Mouse (Mus musculus): ENCODE data around the gene Pcyt2.

DNA sequence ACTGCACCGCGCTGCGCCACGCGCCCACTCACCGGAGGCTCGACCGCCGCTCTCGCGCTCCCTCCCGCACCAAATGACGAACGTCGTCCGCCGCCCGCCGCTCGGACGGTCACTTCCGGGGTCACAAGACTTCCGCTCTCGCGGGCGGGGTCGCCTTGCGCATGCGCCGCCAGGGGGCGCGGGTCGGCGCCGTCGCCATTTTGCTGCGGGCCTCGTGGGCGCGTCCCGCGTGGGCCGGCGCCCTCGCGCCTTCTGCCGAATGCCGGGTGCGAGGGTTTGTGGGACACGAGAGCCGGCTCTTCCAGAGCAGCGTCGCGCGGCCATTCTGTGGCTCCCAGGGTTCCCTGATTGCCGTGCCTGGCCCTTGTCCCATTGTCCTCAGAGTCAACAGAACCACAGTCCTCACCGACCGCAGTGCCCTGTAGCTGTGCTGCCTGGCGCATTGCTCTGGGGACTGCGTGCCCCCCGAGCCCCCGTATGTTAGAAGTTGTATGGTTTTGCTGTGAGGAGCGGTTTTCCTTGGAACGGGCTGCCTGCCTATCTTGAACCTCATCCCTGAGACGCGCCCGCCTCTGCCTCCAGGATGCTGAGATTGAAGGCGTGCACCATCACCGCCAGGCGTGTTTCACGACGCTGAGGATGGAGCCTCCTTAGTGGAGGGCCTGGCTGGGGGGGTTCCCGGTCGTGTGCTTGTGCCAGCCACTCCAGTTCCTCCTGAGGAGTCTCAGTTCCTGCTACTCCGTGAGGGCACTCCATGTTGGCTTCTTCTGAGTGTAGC is 36.1 kb downstream of the Pcyt2 start, which contains the start of gene Arhgdia:
- TF ChIP-seq CTCF (IDR thresholded peaks at IDR 0.05; ENCODE audit: insufficient read depth, low read length) (no peak), POLR2A (IDR thresholded peaks at IDR 0.05; ENCODE audit: borderline replicate concordance, extremely low read depth, low read depth, low read length) (peak; percentile 92)
